8 mouse cellular contexts compared by ENCODE assay signal in genomic region chr9:41118065-41118464, GRCm38 (mm10). TPM values are rescaled to one million over a fixed set of nuclear protein-coding genes. Genes with fewer than 3 reads are reported as not detected.
DNase-seq lines count a peak whose midpoint lies in the region; ATAC-seq and TF ChIP-seq lines count a peak whose summit lies in the region.

No protein-coding gene starts in this region.

- TF ChIP-seq CTCF in thymus, adult 2 months (IDR thresholded peaks at IDR 0.05; ENCODE audit: borderline replicate concordance, control insufficient read depth, extremely low read depth, insufficient read depth, low read length, poor library complexity) = no peak

- no peaks in the 10 kb centered on the region for H3K27me3 ChIP-seq in thymus, adult 2 months (ENCODE audit: control insufficient read depth, insufficient read depth, low read length)

- peak; percentile 45 for DNase-seq in cerebellum, adult 9-11 months
- no peak for DNase-seq in cerebellum, adult 8-10 months
- DNase-seq in layer of hippocampus, adult 9-11 months = peak; percentile 48
- no peak for DNase-seq in layer of hippocampus, postnatal 25 days (ENCODE audit: extremely low spot score in 1 of 2, low spot score in 1 of 2)
- DNase-seq in thymus, adult 2 months = peak; percentile 60
- DNase-seq in urinary bladder, postnatal 36 days (ENCODE audit: low spot score in 2 of 2) = no peak

- 0 out of 2 replicates have a peak, but pooled peaks have one; percentile 22 for TF ChIP-seq POLR2A in thymus, adult 2 months (IDR thresholded peaks at IDR 0.05; ENCODE audit: control insufficient read depth, extremely low read depth, insufficient read depth, low read length, poor library complexity)

- peak overlapping the region; percentile 39 for H3K27ac ChIP-seq in thymus, adult 2 months (ENCODE audit: control insufficient read depth, insufficient read depth, low read length)

- H3K4me1 ChIP-seq in thymus, adult 2 months (replicated peaks; ENCODE audit: control insufficient read depth, insufficient read depth, low read length) = peaks cover 34% of the 10 kb centered on the region

- H3K36me3 ChIP-seq in thymus, adult 2 months (ENCODE audit: control insufficient read depth, insufficient read depth, low read length) = no peaks in the 10 kb centered on the region

- WGBS in thymus, adult 2 months = 13% methylated on average over 7 of the region's 7 CpGs

- peak; percentile 15; the same call in 1 of the 2 replicates for ATAC-seq in granulocyte monocyte progenitor cell, adult 5-6 weeks (replicated peaks; ENCODE audit: poor library complexity, severe bottlenecking)
- ATAC-seq in monocyte, adult 5-6 weeks (replicated peaks; ENCODE audit: insufficient number of reproducible peaks, low FRiP score, low TSS enrichment, poor library complexity, severe bottlenecking) = no peak

- H3K4me3 ChIP-seq in thymus, adult 2 months (ENCODE audit: control insufficient read depth, insufficient read depth, low read length) = no peak overlapping the region

RNA-seq across cellular contexts. Expression of gene Ubash3b, which starts 43.4 kb away (rescaled TPM):
- 10 to 100 TPM; 25.3 to 27.6 TPM for total RNA-seq in layer of hippocampus, postnatal 25 days (2021)
- 5.9 and 8.3 TPM in 2 replicates for total RNA-seq in granulocyte monocyte progenitor cell, adult 5-6 weeks (2014; fragmentation: Nextera tagmentation)
- total RNA-seq in granulocyte monocyte progenitor cell, adult 5-6 weeks (2017) = 6.5 and 7.2 TPM in 2 replicates
- 7.0 and 7.6 TPM in 2 replicates for polyA plus RNA-seq in thymus, adult 2 months (2012; rRNA removed)
- 13.4 to 29.4 TPM (median 21.3 TPM) in 3 replicates for total RNA-seq in monocyte, adult 5-6 weeks (2017)

Comparison
In these comparisons a context has a peak if more than half of its experiments do, and no peak if none do; other contexts are left out.
1. DNase-seq: peak in cerebellum, adult 9-11 months (single experiment), layer of hippocampus, adult 9-11 months (single experiment) and thymus, adult 2 months (single experiment); none in cerebellum, adult 8-10 months (single experiment), layer of hippocampus, postnatal 25 days (0 of 2) and urinary bladder, postnatal 36 days (0 of 2).